Mouse (Mus musculus) C2C12 (cell line): ENCODE measurements at regions not wholly inside any gene's neighbourhood (a gene's known extent, or its start where the extent isn't known, plus 50 kb on each side); places are given as distances from the start of the nearest gene placed in this dataset.

ENCODE experiments used
- H3K27me3 ChIP-seq: one replicate; pipeline ENCODE4 v1.6.1; 2011; ENCODE audit not compliant: control insufficient read depth, insufficient read depth, insufficient read length
- H3K36me3 ChIP-seq: one replicate; pipeline ENCODE4 v1.6.1; 2011; ENCODE audit not compliant: control insufficient read depth, insufficient read depth
- H3K4me3 ChIP-seq: one replicate; pipeline ENCODE4 v1.5.1; 2011; ENCODE audit warnings: mild to moderate bottlenecking, control low read depth; ENCODE audit not compliant: poor library complexity, insufficient read depth, severe bottlenecking
- H3K79me2 ChIP-seq: one replicate; pipeline ENCODE4 v1.6.1; 2011; ENCODE audit not compliant: control insufficient read depth, insufficient read depth
- H3K79me3 ChIP-seq: one replicate; pipeline ENCODE4 v1.6.1; 2011; ENCODE audit warnings: low read depth, control low read depth
- H3ac ChIP-seq: one replicate; pipeline ENCODE3; 2011; ENCODE audit warnings: low read depth; ENCODE audit not compliant: control insufficient read depth, insufficient read length
- CEBPB ChIP-seq: IDR thresholded peaks from one replicate; pipeline ENCODE4 v1.6.1; 2011; ENCODE audit warnings: low read depth, mild to moderate bottlenecking, control low read depth, moderate library complexity
- CTCF ChIP-seq: IDR thresholded peaks from one replicate; pipeline ENCODE4 v1.5.1; 2011; ENCODE audit not compliant: control insufficient read depth, insufficient read depth, insufficient read length
- FOSL1 ChIP-seq: IDR thresholded peaks from one replicate; pipeline ENCODE4 v1.8.0; 2011; ENCODE audit warnings: mild to moderate bottlenecking, low read length; ENCODE audit not compliant: poor library complexity, insufficient read depth, severe bottlenecking
- MAX ChIP-seq: IDR thresholded peaks from one replicate; pipeline ENCODE4 v1.6.1; 2011; ENCODE audit warnings: mild to moderate bottlenecking, control low read depth
- MYOD1 ChIP-seq: IDR thresholded peaks from one replicate; pipeline ENCODE4 v1.6.1; 2011; ENCODE audit warnings: low read depth; ENCODE audit not compliant: control insufficient read depth, insufficient read length
- MYOG ChIP-seq: IDR thresholded peaks from one replicate; pipeline ENCODE4 v1.6.1; 2011; ENCODE audit not compliant: control insufficient read depth, insufficient read length; ENCODE audit errors: extremely low read depth
- USF1 ChIP-seq: IDR thresholded peaks from one replicate; pipeline ENCODE4 v1.6.1; 2011; ENCODE audit warnings: low read depth, mild to moderate bottlenecking, control low read depth, moderate library complexity

DNA sequence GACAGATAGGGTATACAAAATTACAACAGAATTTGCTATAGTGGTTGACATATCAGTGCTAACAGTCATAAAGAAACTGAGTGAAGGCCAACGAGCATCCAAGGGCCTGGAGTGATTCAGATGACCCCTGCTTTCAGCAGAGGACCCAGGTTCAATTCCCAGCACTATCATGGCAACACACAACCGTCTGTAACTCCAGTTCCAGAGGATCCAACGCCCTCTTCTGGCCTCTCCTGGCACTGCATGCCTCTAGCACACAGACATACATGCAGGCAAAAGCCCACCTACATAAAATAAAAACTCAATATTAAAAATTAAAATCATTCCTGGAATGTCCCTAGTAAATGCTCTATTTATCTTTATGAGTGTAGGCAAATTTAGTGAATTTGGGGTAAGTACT, 59.7 kb upstream of the Sox5 start:
- no peak for TF ChIP-seq CTCF
- TF ChIP-seq FOSL1 = no peak
- TF ChIP-seq MYOD1 = no peak
- no peak for TF ChIP-seq MYOG
- no peak for TF ChIP-seq CEBPB
- no peak for TF ChIP-seq MAX
- Histone ChIP-seq H3K36me3 (no peaks in the 10 kb centered on the region), H3K4me3 (no peak overlapping the region), H3K27me3 (no peaks in the 10 kb centered on the region), H3K79me2 (no peaks in the 10 kb centered on the region), H3ac (no peak overlapping the region), H3K79me3 (no peaks in the 10 kb centered on the region)

DNA sequence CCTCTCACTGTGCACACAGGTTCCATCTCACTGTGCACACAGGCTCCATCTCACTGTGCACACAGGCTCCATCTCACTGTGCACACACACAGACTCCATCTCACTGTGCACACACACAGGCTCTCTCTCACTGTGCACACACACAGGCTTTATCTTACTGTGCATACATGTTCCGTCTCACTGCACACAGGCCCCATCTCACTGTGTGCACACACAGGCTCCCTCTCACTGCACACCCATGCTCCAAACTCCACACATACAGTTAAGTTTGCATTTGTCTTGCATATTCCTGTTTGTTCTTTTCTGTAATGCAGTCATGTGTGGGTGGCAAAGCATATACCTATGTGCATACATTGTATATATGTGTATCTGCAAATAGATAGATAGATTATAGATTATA, 57.6 kb upstream of the Sox5 start:
- no peaks in the 10 kb centered on the region for H3K79me3 ChIP-seq
- H3ac ChIP-seq = no peak overlapping the region
- no peaks in the 10 kb centered on the region for H3K27me3 ChIP-seq
- no peaks in the 10 kb centered on the region for H3K36me3 ChIP-seq
- no peak for TF ChIP-seq MYOD1
- no peak for TF ChIP-seq CEBPB
- TF ChIP-seq USF1 = no peak
- TF ChIP-seq MAX = no peak
- TF ChIP-seq CTCF = no peak
- no peak for TF ChIP-seq FOSL1
- H3K4me3 ChIP-seq = no peak overlapping the region
- no peaks in the 10 kb centered on the region for H3K79me2 ChIP-seq

DNA sequence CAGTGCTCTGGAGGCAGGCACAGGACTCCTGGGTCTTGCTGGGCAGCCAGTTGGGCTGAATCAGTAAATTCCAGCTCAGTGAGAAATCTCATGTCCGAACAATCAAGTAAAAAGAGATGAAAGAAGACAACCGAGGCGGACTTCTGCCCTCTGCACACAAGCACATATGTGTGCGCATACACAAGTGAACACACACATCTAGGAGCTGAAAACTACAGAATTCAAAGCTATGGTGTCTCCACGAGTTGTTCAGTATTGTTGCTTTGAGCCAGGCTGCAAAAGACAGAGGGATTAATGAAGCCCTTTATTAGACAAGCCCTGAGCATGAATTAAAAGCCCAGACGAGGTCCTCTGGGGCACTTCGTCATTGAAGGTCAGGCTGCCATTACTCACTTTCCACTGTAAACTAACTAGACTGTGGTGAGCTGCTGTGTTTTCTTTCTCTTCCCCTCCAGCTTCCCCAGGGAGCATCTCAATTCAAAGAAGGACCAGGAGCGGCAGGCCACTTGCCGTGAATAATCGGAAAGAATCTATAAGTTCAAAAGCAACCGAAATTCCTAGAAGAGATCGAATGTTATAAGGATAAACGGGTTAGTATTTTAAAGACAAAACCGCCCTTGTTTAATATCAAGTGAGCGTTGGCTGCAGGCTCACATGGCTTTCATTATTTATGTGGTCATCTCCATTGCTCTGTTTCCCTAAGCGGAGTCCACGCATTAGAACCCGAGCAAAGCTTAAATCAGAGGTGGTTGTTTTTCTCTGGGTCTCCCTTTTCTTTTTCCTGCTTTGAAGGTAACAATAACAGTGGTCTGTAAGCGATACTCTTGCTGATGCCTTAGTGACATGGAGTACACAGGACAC, 52.8 kb upstream of the Sox5 start:
- no peak for TF ChIP-seq MYOG
- TF ChIP-seq MYOD1 = no peak
- TF ChIP-seq CEBPB = no peak
- no peak for TF ChIP-seq USF1
- no peak for TF ChIP-seq CTCF
- TF ChIP-seq MAX = no peak
- TF ChIP-seq FOSL1 = no peak
- H3K79me3 ChIP-seq = no peaks in the 10 kb centered on the region
- no peaks in the 10 kb centered on the region for H3K27me3 ChIP-seq
- H3K4me3 ChIP-seq = no peak overlapping the region
- no peaks in the 10 kb centered on the region for H3K36me3 ChIP-seq
- H3ac ChIP-seq = no peak overlapping the region
- no peaks in the 10 kb centered on the region for H3K79me2 ChIP-seq
